Mouse (Mus musculus): ENCODE data around the gene Ubac1. TPM values are rescaled to one million over a fixed set of nuclear protein-coding genes. Genes with fewer than 3 reads are reported as not detected.

Gene Ubac1
- total RNA-seq, 2 experiments from 2014 or later = 30.4 to 44.8 TPM

- DNase-seq (ENCODE audit: low spot score in 2 of 2) = peak in 1 of 2 experiments; percentile 29
Observed at GRCm38 (mm10) chr2:26024138-26025075, 2.9 kb upstream of the Ubac1 start.

GRCm38 (mm10) chr2:26022626-26023025 lies 1.1 kb upstream of the Ubac1 start:
- no peak for DNase-seq (ENCODE audit: low spot score in 2 of 2)

GRCm38 (mm10) chr2:26022258-26022565 lies 665 bp upstream of the Ubac1 start:
- DNase-seq (ENCODE audit: low spot score in 2 of 2) = no peak

- peak in 1 of 2 experiments; percentile 41 for DNase-seq (ENCODE audit: low spot score in 2 of 2)
Observed at GRCm38 (mm10) chr2:26020714-26021560, 610 bp downstream of the Ubac1 start.

- no peak for DNase-seq (ENCODE audit: low spot score in 2 of 2)
Observed at GRCm38 (mm10) chr2:26019923-26020322, 1.6 kb downstream of the Ubac1 start.

- no peak for DNase-seq (ENCODE audit: low spot score in 2 of 2)
Observed at GRCm38 (mm10) chr2:26017326-26017725, 4.2 kb downstream of the Ubac1 start.

GRCm38 (mm10) chr2:26013674-26014073 lies 7.9 kb downstream of the Ubac1 start:
- no peak for DNase-seq (ENCODE audit: low spot score in 2 of 2)

- DNase-seq (ENCODE audit: low spot score in 2 of 2) = no peak
Observed at GRCm38 (mm10) chr2:26011420-26011819, 10.1 kb downstream of the Ubac1 start.

- no peak for DNase-seq (ENCODE audit: low spot score in 2 of 2)
Observed at GRCm38 (mm10) chr2:26002001-26002400, 19.5 kb downstream of the Ubac1 start.

- no peak for DNase-seq (ENCODE audit: low spot score in 2 of 2)
Observed at GRCm38 (mm10) chr2:26001136-26001535, 20.4 kb downstream of the Ubac1 start.

- no peak for DNase-seq (ENCODE audit: low spot score in 2 of 2)
Observed at GRCm38 (mm10) chr2:25997716-25998115, 23.8 kb downstream of the Ubac1 start.

- no peak for DNase-seq (ENCODE audit: low spot score in 2 of 2)
Observed at GRCm38 (mm10) chr2:25994791-25995190, 26.8 kb downstream of the Ubac1 start.

- no peak for DNase-seq (ENCODE audit: low spot score in 2 of 2)
Observed at GRCm38 (mm10) chr2:25992285-25992684, 29.3 kb downstream of the Ubac1 start.

GRCm38 (mm10) chr2:25989651-25990050 lies 31.9 kb downstream of the Ubac1 start:
- DNase-seq (ENCODE audit: low spot score in 2 of 2) = no peak

- no peak for DNase-seq (ENCODE audit: low spot score in 2 of 2)
Observed at GRCm38 (mm10) chr2:25987817-25988216, 33.7 kb downstream of the Ubac1 start.

- DNase-seq (ENCODE audit: low spot score in 2 of 2) = no peak
Observed at GRCm38 (mm10) chr2:25986601-25987000, 34.9 kb downstream of the Ubac1 start.

GRCm38 (mm10) chr2:25983159-25983907 lies 38.2 kb downstream of the Ubac1 start, which contains the start of gene Camsap1:
Camsap1 (minus strand) TSS chr2:25983282.
- peak; percentile 98 for DNase-seq (ENCODE audit: low spot score in 2 of 2)

- DNase-seq (ENCODE audit: low spot score in 2 of 2) = peak in 1 of 2 experiments; percentile 29
Observed at GRCm38 (mm10) chr2:25982426-25983091, 39.0 kb downstream of the Ubac1 start.

- peak; percentile 50 to 53 for DNase-seq (ENCODE audit: low spot score in 2 of 2)
Observed at GRCm38 (mm10) chr2:25982052-25982425, 39.5 kb downstream of the Ubac1 start.

GRCm38 (mm10) chr2:25978997-25979396 lies 42.5 kb downstream of the Ubac1 start:
- DNase-seq (ENCODE audit: low spot score in 2 of 2) = no peak
